Mouse (Mus musculus) heart, postnatal 0 days (tissue): Measurements from ENCODE around the gene Ormdl3. TPM values are rescaled to one million over a fixed set of nuclear protein-coding genes. Genes with fewer than 3 reads are reported as not detected.

ENCODE experiments used
- ATAC-seq: fragments of 200-750 bp; cut with Nextera tagmentation; 2 replicates; pipeline ENCODE4 v1.8.0; 2017; ENCODE audit warnings: low read depth, moderate number of reproducible peaks, moderate library complexity; ENCODE audit not compliant: insufficient read depth
- DNase-seq: peaks from one replicate; pipeline ENCODE4 v3.0.0-alpha.2; 2016; ENCODE audit warnings: low spot score
- H3K27ac ChIP-seq: fragments of 300-500 bp; sonication (generic); 2 replicates; pipeline ENCODE4 v1.5.1; 2014; ENCODE audit warnings: low read depth, mild to moderate bottlenecking
- H3K27me3 ChIP-seq: fragments of 300-500 bp; sonication (generic); 2 replicates; pipeline ENCODE4 v1.6.1; 2014; ENCODE audit warnings: low read length, mixed read lengths; ENCODE audit not compliant: control insufficient read depth, insufficient read depth
- H3K36me3 ChIP-seq: fragments of 300-500 bp; sonication (generic); replicated peaks from 2 replicates; pipeline ENCODE4 v1.6.1; 2014; ENCODE audit warnings: low read length, mixed read lengths; ENCODE audit not compliant: control insufficient read depth, insufficient read depth
- H3K4me1 ChIP-seq: fragments of 300-500 bp; sonication (generic); 2 replicates; pipeline ENCODE4 v1.6.1; 2014; ENCODE audit warnings: antibody characterized with exemption; ENCODE audit not compliant: control insufficient read depth, insufficient read depth
- H3K4me2 ChIP-seq: fragments of 300-500 bp; sonication (generic); 2 replicates; pipeline ENCODE4 v1.6.1; 2014; ENCODE audit warnings: low read depth, mild to moderate bottlenecking, low read length, moderate library complexity
- H3K4me3 ChIP-seq: fragments of 300-500 bp; sonication (generic); 2 replicates; pipeline ENCODE4 v1.5.1; 2014; ENCODE audit warnings: low read depth, low read length
- H3K9ac ChIP-seq: fragments of 300-500 bp; sonication (generic); replicated peaks from 2 replicates; pipeline ENCODE4 v1.6.1; 2014; ENCODE audit warnings: low read depth, low read length, mixed read lengths
- H3K9me3 ChIP-seq: fragments of 300-500 bp; sonication (generic); replicated peaks from 2 replicates; pipeline ENCODE4 v1.6.1; 2016; ENCODE audit warnings: low read length; ENCODE audit not compliant: control insufficient read depth
- CTCF ChIP-seq: IDR thresholded peaks from 2 replicates; pipeline ENCODE4 v1.5.1; 2016; ENCODE audit warnings: antibody characterized with exemption, control low read depth, low read depth
- EP300 ChIP-seq: IDR thresholded peaks from 2 replicates; pipeline ENCODE4 v1.6.1; 2016; ENCODE audit warnings: antibody characterized with exemption, low read depth
- WGBS: fragments of 180-500 bp; shearing (Covaris S2); extraction: QIAGEN DNeasy Blood & Tissue Kit; methylation state at CpG from one replicate; pipeline ENCODE4 v1.1.7; 2014; 5-methylcytosine and 5-hydroxymethylcytosine counted together
- polyA plus RNA-seq: library from polyadenylated mRNA; unstranded; fragments of >200 nt; fragmentation: Nextera tagmentation; extraction: Ambion mirVana; gene quantifications from 2 replicates; pipeline ENCODE4 v1.2.1, GENCODE M21; 2015
- total RNA-seq: library from RNA; depleted of rRNA; stranded (reverse); fragments of >200 nt; gene quantifications from 2 replicates; pipeline ENCODE4 v1.2.3, GENCODE M21; 2014; ENCODE audit warnings: low replicate concordance

Gene Ormdl3
- total and polyA plus RNA-seq, 2 experiments from 2014 or later, result 44.8 to 49.4 TPM

GRCm38 (mm10) chr11:98546529-98547307, 40.5 kb downstream of the Ormdl3 start:
- Histone ChIP-seq H3K4me2 (no peak overlapping the region), H3K36me3 (no peaks in the 10 kb centered on the region), H3K4me1 (peaks cover 5% of the 10 kb centered on the region; the same call in 1 of the 2 replicates), H3K27me3 (peaks cover 76% of the 10 kb centered on the region), H3K27ac (no peak overlapping the region), H3K4me3 (peak overlapping the region; percentile 54; the same call in 1 of the 2 replicates), H3K9ac (no peak overlapping the region), H3K9me3 (no peaks in the 10 kb centered on the region)
- TF ChIP-seq EP300 (no peak), CTCF (no peak)
- ATAC-seq (no peak), DNase-seq (no peak)
- WGBS, result 48% methylated on average over 12 of the region's 12 CpGs

GRCm38 (mm10) chr11:98545711-98546231, 41.4 kb downstream of the Ormdl3 start, which contains the start of gene Ikzf3:
Ikzf3 (minus strand) TSS chr11:98546031.
- Histone ChIP-seq H3K27ac (no peak within 1 kb of the TSS), H3K4me3 (peak within 1 kb of the TSS; percentile 54), H3K4me1 (no peaks in the 10 kb centered on the region), H3K27me3 (peaks cover 83% of the 10 kb centered on the region), H3K9ac (peak within 1 kb of the TSS; percentile 47; the same call in 1 of the 2 replicates), H3K36me3 (no peaks in the 10 kb centered on the region), H3K4me2 (peak within 1 kb of the TSS; percentile 71), H3K9me3 (no peaks in the 10 kb centered on the region)
- TF ChIP-seq CTCF (no peak), EP300 (no peak)
- DNase-seq, result peak; percentile 27
- ATAC-seq, result peak; percentile 24; the same call in 1 of the 2 replicates
- WGBS, result 1% methylated on average over 57 of the region's 58 CpGs

GRCm38 (mm10) chr11:98544890-98545677, 42.1 kb downstream of the Ormdl3 start:
- peak overlapping the region; percentile 54 for H3K4me3 ChIP-seq
- H3K4me1 ChIP-seq, result no peaks in the 10 kb centered on the region
- no peak for TF ChIP-seq EP300
- TF ChIP-seq CTCF, result no peak
- H3K9ac ChIP-seq, result peak overlapping the region; percentile 47; the same call in 1 of the 2 replicates
- peaks cover 4% of the 10 kb centered on the region; the same call in 1 of the 2 replicates for H3K9me3 ChIP-seq
- no peak for ATAC-seq
- DNase-seq, result no peak
- WGBS, result 4% methylated on average over 16 of the region's 16 CpGs
- H3K4me2 ChIP-seq, result peak overlapping the region; percentile 71
- peaks cover 78% of the 10 kb centered on the region for H3K27me3 ChIP-seq
- no peaks in the 10 kb centered on the region for H3K36me3 ChIP-seq
- no peak overlapping the region for H3K27ac ChIP-seq

DNA sequence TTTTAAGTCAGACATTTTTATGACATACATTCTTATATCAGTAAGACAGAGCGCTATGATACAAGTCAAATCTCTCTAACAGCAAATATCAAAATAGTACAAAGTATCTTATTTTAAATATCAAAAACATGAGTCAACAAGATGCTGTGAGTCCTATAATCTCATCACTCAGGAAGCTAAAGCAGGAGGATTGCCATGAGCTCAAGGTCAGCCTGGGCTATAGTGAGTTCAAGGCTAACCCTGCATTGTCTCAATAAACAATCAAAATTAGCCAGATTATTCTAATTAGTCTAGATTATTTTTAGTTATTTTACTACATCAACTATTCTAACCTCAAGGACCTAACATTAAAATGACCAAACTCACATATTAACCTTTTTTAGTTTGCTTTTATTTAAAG, 43.8 kb downstream of the Ormdl3 start:
- H3K4me2 ChIP-seq, result no peak overlapping the region
- no peak overlapping the region for H3K9ac ChIP-seq
- H3K36me3 ChIP-seq, result no peaks in the 10 kb centered on the region
- H3K9me3 ChIP-seq, result peaks cover 6% of the 10 kb centered on the region; the same call in 1 of the 2 replicates
- 77% methylated on average over 1 of the region's 1 CpGs for WGBS
- H3K27ac ChIP-seq, result no peak overlapping the region
- H3K4me1 ChIP-seq, result no peaks in the 10 kb centered on the region
- DNase-seq (no peak), ATAC-seq (no peak)
- peaks cover 66% of the 10 kb centered on the region for H3K27me3 ChIP-seq
- TF ChIP-seq CTCF (no peak), EP300 (no peak)
- H3K4me3 ChIP-seq, result no peak overlapping the region

DNA sequence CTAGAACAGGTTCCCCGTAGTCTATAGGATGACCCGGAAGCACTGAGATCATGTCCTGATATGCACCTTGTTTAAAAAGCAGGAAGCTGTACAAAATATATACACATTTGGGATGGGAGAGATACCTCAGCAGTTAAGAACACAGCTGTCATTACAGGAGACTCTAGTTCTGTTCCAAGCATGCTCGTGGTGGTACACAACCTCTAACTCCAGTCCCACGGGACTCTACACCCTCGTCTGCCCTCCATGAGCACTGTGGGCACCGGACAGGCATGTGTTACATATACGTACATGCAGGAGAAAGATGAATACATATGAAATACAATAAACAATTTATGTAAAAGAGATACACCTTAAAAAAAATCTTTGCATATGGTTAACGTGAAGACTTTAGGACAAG, 44.6 kb downstream of the Ormdl3 start:
- H3K4me1 ChIP-seq, result no peaks in the 10 kb centered on the region
- peaks cover 6% of the 10 kb centered on the region; the same call in 1 of the 2 replicates for H3K9me3 ChIP-seq
- no peak overlapping the region for H3K27ac ChIP-seq
- TF ChIP-seq EP300, result no peak
- no peak for TF ChIP-seq CTCF
- no peak overlapping the region for H3K9ac ChIP-seq
- no peak overlapping the region for H3K4me2 ChIP-seq
- peaks cover 58% of the 10 kb centered on the region for H3K27me3 ChIP-seq
- no peak overlapping the region for H3K4me3 ChIP-seq
- 66% methylated on average over 8 of the region's 8 CpGs for WGBS
- no peak for DNase-seq
- no peak for ATAC-seq
- no peaks in the 10 kb centered on the region for H3K36me3 ChIP-seq
